Mouse (Mus musculus): ENCODE data around the gene Mapk1ip1l. TPM values are rescaled to one million over a fixed set of nuclear protein-coding genes. Genes with fewer than 3 reads are reported as not detected.

Mapk1ip1l gene
- 23.6 and 24.9 TPM in 2 replicates for polyA plus RNA-seq (2012; rRNA removed)

GRCm38 (mm10) chr14:47297785-47298407 lies at the start of gene Mapk1ip1l:
Mapk1ip1l (plus strand) TSS chr14:47298266.
- no peak for DNase-seq (ENCODE audit: low read depth)

- DNase-seq (ENCODE audit: low read depth) = no peak
Observed at GRCm38 (mm10) chr14:47249839-47250238, 48.2 kb upstream of the Mapk1ip1l start.

DNA sequence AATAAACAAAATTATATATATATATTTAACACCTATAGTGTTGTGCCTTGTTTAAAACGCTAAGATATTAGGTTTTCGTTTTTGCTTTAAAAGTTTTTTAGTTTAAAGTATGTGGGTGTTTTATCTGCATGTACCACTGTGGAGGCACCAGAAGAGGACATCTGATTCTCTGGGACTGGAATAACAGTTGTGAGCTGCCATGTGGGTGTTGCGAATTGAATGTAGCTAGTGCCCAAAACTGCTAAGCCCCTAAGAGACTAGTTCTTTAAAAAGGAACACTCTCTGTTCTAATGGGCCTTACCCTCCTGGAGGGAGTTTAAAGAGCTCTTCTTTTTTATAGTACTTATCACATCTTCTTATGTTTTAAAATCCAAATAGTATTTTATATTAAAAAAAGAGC lies 33.2 kb upstream of the Mapk1ip1l start:
- no peak for DNase-seq (ENCODE audit: low read depth)

DNA sequence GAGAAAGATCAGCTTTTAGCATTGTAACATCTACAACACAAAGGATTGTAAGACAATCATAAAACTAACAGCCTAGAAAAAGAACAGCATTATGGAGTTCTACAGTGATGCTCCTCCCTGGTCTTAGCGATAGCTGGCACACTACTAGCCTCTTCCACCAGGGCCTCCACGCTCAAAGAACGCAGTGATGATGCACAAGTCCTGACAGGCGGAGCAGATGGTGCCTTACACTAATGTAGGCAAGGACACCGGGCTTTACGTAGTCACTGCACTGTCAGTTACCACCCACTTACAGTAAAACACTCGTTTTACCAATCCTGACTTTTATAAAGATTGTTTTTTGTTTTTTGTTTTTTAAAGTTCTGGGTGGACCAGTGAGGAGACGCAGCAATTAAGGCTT lies 32.2 kb upstream of the Mapk1ip1l start:
- DNase-seq (ENCODE audit: low read depth) = no peak

- no peak for DNase-seq (ENCODE audit: low read depth)
Observed at GRCm38 (mm10) chr14:47269056-47269455, 29.0 kb upstream of the Mapk1ip1l start.

DNA sequence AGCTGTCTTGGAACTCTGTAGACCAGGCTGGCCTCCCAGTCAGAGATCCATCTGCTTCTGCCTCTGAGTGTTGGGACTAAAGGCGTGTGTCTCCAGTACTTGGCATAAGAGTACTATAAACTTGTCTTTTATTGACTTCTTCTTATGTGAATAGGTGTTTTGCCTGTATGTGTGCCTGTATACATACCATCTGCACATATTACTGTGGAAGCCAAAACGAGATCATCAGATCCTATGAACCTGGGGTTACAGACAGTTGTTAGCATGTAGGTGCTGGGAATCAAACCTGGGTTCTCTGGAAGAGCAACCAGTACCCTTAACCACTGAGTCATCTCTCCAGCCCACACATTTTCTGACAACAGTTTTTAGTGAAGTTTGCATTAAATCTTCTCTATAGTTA lies 28.4 kb upstream of the Mapk1ip1l start:
- DNase-seq (ENCODE audit: low read depth) = no peak

DNA sequence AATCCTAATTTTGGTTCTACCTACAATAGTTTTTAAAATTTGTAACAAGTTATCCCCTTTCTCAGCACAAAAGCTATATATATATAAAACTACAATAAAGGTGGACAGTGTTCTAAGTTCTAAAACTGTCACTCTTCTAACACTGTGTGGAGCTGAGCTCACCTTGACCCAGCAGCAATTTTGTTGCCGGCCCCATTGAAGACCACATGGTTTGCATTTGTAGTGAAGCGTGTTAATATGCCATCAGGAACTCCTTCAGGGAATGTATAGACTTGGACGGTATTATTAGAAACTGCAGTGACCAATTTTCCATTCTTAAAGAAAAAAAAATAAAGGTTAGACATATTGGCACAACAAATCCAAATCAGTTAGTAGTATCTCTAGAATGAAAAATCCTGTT lies 24.3 kb upstream of the Mapk1ip1l start:
- no peak for DNase-seq (ENCODE audit: low read depth)

- DNase-seq (ENCODE audit: low read depth) = no peak
Observed at GRCm38 (mm10) chr14:47275417-47275816, 22.6 kb upstream of the Mapk1ip1l start.

- DNase-seq (ENCODE audit: low read depth) = no peak
Observed at GRCm38 (mm10) chr14:47276036-47276603, 21.9 kb upstream of the Mapk1ip1l start.

- DNase-seq (ENCODE audit: low read depth) = peak; percentile 40
Observed at GRCm38 (mm10) chr14:47276637-47277393, 21.3 kb upstream of the Mapk1ip1l start, which contains the start of the genes Wdhd1 and Socs4. Wdhd1 (minus strand) TSS chr14:47276857. Socs4 (plus strand) TSS chr14:47276931.

- no peak for DNase-seq (ENCODE audit: low read depth)
Observed at GRCm38 (mm10) chr14:47279058-47279457, 19.0 kb upstream of the Mapk1ip1l start.

- no peak for DNase-seq (ENCODE audit: low read depth)
Observed at GRCm38 (mm10) chr14:47281535-47281934, 16.5 kb upstream of the Mapk1ip1l start.

DNA sequence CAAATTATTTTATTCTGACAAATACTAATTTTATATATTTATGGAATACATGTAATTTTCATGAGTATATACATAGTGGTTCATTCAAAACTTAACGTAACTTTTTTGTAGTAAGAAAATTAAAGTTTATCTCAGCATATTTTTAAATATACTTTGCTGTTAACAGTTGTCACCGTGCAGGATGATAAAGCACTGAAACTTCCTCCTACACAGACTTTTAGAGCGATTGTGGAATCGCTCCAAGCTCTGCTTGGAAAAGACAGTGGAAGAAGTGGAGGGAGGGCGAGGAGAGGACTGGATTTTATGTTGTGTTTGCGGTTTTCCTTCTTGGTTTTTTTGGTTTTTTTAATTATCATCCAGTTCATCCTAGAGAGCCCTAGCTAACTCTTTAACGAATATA lies 14.5 kb upstream of the Mapk1ip1l start:
- no peak for DNase-seq (ENCODE audit: low read depth)

DNA sequence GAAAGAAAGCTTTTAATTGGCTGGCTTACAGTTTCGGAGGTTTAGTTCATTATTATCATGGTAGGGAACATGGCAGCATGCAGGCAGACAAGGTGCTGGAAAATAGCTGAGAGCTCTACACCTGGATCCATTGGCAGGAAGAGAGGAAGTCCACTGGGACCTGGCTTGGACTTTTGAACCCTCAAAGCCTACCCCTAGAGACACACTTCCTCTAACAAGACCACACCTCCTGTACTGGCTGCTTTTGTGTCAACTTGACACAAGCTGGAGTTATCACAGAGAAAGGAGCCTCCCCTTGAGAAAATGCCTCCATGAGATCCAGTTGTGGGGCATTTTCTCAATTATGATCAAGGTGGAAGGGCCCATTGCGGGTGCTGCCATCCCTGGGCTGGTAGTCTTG lies 12.8 kb upstream of the Mapk1ip1l start:
- no peak for DNase-seq (ENCODE audit: low read depth)

GRCm38 (mm10) chr14:47286215-47286614 lies 11.9 kb upstream of the Mapk1ip1l start:
- no peak for DNase-seq (ENCODE audit: low read depth)

- no peak for DNase-seq (ENCODE audit: low read depth)
Observed at GRCm38 (mm10) chr14:47287021-47287420, 11.0 kb upstream of the Mapk1ip1l start.

GRCm38 (mm10) chr14:47291772-47292171 lies 6.3 kb upstream of the Mapk1ip1l start:
- DNase-seq (ENCODE audit: low read depth) = no peak

- no peak for DNase-seq (ENCODE audit: low read depth)
Observed at GRCm38 (mm10) chr14:47294136-47294535, 3.9 kb upstream of the Mapk1ip1l start.

- no peak for DNase-seq (ENCODE audit: low read depth)
Observed at GRCm38 (mm10) chr14:47296232-47296631, 1.8 kb upstream of the Mapk1ip1l start.

DNA sequence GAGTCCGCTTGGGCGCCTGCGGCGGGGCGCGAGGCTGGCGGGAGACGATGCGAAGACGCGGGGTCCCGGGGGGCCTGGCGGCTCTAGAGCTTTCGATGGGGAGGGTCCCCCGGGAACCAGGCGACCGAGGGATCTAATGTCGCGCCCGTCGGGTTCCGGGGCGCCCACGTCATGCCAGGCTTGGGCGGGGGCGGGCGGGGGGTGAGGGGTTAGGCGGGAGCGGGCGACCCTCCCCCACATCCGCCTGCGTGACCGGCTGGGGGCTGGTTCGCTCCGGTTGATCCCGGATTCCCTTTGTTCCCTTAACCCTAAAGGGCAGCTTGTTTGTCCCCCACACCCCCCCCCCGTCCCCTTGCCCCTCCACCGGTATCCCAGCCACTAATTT lies 334 bp downstream of the Mapk1ip1l start:
- DNase-seq (ENCODE audit: low read depth) = no peak

GRCm38 (mm10) chr14:47298819-47299261 lies 774 bp downstream of the Mapk1ip1l start:
- no peak for DNase-seq (ENCODE audit: low read depth)

- no peak for DNase-seq (ENCODE audit: low read depth)
Observed at GRCm38 (mm10) chr14:47302885-47303680, 5.0 kb downstream of the Mapk1ip1l start.

Data from gonadal fat pad, adult 2 months (tissue).